Mouse (Mus musculus) fibroblast of lung, adult 2 months (primary cell): Measurements from ENCODE around the gene Grk4.

Experiments
- DNase-seq: peaks from one replicate; pipeline ENCODE4 v3.0.0-alpha.2; 2011; ENCODE audit warnings: low read depth

Grk4 gene

DNA sequence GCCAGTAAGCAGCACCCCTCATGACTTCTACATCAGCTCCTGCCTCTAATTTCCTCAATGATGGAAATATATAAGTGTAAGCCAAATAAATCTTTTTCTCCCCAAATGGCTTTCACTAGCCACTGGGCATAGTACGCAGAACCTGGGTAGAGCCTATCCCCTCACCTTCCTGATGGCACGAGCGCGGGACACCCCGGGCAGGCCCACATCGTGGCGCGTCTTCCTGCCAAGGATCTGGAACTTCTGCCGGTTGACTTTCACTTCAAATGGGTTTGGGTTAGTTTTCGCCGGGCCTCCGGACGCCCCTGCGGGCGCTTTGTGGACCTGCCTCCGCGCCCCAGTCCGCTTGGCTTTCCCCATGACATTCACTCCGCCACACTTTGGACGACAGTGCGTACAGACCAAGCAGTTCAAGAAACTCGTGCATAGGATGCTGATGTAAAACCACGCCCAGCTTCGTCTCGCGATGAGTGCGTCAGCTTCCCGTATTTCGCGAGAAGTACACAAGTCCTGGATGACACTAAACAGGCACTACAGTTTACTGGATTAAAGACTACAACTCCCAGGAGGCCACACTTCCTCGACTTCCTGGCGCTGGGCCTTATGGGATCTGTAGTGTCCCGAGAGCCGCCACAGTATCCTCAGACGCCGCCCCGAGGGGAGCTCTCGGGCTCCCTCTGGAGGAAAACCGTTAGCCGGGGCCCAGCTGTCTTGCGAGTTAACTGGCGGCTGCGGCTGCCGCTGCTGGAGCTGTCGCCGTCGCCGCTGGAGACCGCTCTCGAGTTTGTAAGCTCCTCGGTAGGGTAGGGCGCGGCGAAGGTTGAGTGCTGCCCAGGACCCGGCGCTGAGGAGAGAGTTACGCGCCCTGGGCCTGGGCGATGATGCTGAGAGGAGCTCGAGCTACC lies at the start of gene Grk4, which contains the start of gene Nop14:
Gene Grk4 (plus strand): TSS at position 694 of the 905 bp plus-strand sequence.
Gene Nop14 (minus strand): TSS at position 463 of the 905 bp plus-strand sequence.
- DNase-seq, result peak; percentile 100

DNA sequence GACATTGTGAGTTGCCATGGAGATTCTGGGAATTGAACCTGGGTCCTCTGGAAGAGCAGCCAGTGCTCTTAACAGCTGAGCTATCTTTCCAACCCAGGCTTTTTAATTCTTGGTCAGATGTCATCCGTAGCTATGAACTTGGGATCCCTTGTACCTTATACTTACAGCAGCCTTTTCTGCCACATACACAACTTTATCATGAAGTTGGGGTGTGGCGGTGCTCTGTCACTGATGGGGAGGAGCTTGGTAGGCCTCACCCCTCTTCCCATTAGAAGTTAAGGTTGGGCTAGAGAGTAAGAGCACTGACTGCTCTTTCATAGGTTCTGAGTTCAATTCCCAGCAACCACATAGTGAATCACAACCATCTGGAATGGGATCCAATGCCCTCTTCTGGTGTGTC lies 27.2 kb upstream of the Grk4 start:
- DNase-seq, result no peak

GRCm38 (mm10) chr5:34633641-34634040 lies 26.5 kb upstream of the Grk4 start:
- DNase-seq, result no peak

- DNase-seq, result no peak
These were observed 25.3 kb upstream of the Grk4 start for GRCm38 (mm10) chr5:34634746-34635400.

GRCm38 (mm10) chr5:34635665-34636192 lies 24.4 kb upstream of the Grk4 start:
- DNase-seq, result no peak

DNA sequence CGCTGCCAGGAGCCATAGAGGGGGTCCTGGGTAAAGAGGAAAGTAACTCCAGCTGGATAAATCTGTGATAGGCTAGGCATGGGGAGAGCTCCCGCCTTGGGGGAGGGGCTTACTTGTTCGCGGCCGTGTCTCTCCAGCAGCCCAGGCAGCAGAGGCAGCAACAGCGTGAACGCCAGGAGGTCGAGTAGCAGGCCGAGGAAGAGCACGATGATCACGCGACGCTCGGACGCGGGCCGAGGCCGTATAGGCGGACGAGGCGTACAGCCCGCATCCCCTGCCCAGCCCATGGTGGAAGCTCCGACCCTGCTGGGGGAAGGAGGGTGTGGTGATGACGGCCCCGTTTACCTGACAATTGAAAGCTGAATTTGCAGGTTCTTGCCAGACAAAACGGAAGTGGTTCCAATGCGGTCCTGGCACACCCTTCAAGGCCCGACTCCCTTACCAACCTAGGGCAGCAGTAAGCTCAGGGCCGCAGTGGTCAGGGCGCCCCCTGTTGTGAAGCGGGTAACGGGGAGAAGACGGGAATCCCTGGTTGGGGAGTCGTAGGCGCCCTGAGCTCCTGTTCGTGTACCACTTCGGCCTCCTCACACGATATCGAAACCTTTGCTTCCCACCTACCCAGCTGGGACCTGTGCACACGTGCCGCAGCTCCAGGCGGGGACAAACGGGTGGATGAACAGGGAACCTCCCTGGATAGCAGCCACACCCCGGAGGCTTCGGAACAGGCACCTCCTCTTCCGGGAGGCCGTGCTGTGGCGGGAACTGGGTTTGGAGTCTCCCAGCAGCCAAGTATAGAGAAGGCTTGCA lies 23.5 kb upstream of the Grk4 start, which contains the start of gene Mfsd10:
Gene Mfsd10 (minus strand): TSS at position 732 of the 807 bp plus-strand sequence.
- peak; percentile 60 for DNase-seq

- DNase-seq, result no peak
These were observed 22.5 kb upstream of the Grk4 start for GRCm38 (mm10) chr5:34637591-34638156.

GRCm38 (mm10) chr5:34641991-34642390 lies 18.2 kb upstream of the Grk4 start:
- no peak for DNase-seq

DNA sequence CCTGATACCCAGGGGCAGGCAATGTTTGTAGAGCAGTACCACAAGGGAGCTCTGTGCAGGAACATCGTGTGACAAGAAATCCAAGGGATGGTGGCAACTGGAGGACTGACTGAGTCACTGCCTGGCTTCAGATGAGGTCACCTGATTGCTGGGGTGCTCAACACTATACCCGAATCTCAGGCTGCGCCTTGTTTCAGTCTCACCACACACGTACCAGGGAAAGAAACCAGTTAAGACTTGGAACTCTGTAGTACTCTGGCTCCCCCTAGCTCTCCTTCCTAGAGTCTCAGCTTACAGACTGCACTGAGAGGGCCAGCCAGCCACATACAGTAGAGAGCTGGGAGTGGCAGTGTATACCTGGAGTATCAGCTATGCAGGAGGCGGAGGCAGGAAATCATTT lies 17.2 kb upstream of the Grk4 start:
- peak; percentile 49 for DNase-seq

- DNase-seq, result no peak
These were observed 12.6 kb upstream of the Grk4 start for GRCm38 (mm10) chr5:34647581-34647980.

GRCm38 (mm10) chr5:34652961-34653360 lies 7.2 kb upstream of the Grk4 start:
- no peak for DNase-seq

GRCm38 (mm10) chr5:34654881-34655280 lies 5.3 kb upstream of the Grk4 start:
- no peak for DNase-seq

- no peak for DNase-seq
These were observed 2.6 kb upstream of the Grk4 start for GRCm38 (mm10) chr5:34657556-34657955.

GRCm38 (mm10) chr5:34660591-34661130 lies 482 bp downstream of the Grk4 start:
- DNase-seq, result no peak

DNA sequence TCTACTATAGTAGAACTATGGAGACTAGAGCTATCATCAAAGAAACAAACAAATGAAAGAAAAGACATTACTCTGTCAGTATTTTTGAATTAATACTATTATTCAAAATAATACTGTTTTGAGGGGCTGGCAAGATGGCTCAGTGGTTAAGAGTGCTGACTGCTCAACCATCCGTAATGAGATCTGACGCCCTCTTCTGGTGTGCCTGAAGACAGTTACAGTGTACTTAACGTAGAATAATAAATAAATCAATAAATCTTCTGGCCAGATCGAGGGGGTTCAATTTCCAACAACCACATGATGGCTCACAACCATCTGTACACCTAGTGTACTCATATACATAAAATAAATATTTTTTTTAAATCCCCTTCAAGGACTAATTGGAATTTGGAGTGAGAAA lies 1.7 kb downstream of the Grk4 start:
- DNase-seq, result no peak

DNA sequence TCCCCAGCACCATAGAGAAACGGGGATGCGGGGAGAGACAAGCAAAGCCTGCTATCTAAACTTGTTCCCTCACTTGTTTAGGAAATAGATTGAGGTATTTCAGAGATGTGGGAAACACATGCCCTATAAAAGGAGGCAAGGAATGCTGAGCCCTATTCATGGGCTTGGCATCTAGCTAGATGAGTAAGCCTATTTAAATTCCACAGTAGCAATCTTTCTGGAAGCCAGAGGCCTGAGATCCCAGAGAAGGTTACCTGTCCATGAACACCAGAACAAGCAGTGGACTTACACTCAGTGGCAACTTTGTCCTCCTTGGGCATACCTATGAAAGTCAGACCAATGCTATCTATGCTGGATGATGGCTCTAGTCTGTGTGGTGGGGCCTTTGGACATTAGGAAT lies 3.1 kb downstream of the Grk4 start:
- no peak for DNase-seq

GRCm38 (mm10) chr5:34669493-34669892 lies 9.3 kb downstream of the Grk4 start:
- no peak for DNase-seq

DNA sequence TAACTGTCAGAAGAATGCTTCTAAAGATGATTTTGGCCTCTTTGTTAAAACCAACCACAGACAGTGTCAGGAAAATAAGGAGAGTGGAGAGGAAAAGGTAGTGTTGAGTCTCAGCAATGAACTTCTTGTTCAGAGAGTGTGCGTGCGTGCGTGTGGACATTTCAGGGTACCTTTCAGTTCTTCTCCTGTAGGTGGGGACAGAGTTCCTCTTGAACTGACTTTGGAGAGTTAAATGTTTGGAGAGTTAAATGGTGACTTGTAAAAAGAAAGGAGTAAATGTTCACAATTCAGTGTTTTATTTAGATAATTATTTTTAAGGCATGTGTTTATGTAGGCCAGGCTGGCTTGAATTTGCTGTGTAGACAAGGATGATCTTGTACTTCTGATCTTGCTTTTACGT lies 10.1 kb downstream of the Grk4 start:
- no peak for DNase-seq

DNA sequence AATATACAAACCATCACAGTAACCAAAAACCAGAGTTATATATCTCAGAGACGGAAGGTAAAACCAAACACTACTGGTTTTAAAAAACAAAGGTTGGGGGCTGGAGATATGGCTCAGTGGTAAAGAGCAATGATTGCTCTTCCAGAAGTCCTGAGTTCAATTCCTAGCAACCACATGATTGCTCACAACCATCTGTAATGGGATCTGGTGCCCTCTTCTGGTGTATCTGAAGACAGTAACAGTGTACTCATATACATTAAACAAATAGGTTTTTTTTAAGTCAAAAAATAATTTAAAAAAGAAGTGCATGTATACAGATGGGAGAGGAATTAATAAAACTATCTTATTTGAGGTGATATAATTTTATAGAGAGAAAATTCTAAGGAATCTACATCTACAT lies 29.7 kb downstream of the Grk4 start:
- no peak for DNase-seq

DNA sequence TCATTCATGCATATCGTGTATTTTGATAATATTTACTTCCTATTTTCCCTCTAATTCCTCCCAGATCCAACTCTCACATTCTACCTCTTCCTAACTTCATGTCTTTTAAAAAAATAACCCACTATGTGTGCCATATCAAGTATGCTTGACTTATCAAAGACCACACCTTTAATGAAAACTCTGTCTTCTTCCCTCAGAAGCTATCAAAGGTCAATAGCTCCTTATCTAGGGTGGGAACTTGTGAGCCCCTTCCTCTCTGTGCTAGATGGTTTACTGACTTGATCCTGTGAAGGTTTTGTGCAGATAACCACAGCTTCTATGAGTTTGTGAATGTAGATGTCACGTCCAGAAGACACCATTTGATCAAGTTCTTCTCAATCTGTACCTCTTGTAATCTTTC lies 32.6 kb downstream of the Grk4 start:
- DNase-seq, result no peak

GRCm38 (mm10) chr5:34695521-34695920 lies 35.3 kb downstream of the Grk4 start:
- DNase-seq, result no peak
